10 mouse cellular contexts compared by ENCODE assay signal in the genomic region with DNA sequence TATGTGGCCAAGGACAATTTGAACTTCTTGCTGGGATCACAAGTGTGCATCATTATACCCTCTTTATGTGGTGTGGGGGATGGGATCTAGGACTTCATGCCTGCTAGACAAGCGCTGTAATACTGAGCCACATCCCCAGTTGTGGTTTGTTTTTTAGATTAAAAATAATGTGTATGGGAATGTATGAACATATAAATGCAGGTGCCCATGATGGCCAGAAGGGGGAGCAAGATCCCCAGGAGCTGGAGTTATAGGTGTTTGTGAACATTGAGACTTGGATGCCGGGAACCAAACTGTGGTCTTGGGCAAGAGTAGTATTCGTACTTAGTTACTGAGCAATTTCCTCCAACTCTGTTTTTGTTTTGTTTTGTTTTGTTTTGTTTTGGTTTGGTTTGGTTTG. TPM values are rescaled to one million over a fixed set of nuclear protein-coding genes. Genes with fewer than 3 reads are reported as not detected.
DNase-seq lines count a peak whose midpoint lies in the region; TF ChIP-seq lines count a peak whose summit lies in the region.
"Had no signal": no experiment of that assay in that cellular context is flagged by ENCODE, and none has a peak within 500 bp of the region (broad histone marks: within the 10 kb centered on the region; RNA-seq: fewer than 3 reads in every experiment).

No protein-coding gene starts in this region.

- H3K27ac ChIP-seq in heart, adult 2 months: no peak overlapping the region
- no peak overlapping the region for H3K27ac ChIP-seq in testis, adult 2 months (ENCODE audit: control insufficient read depth, insufficient read depth, low read depth, low read length)
- H3K27ac ChIP-seq: forebrain, embryonic 12.5 days had no signal

- H3K36me3 ChIP-seq in heart, adult 2 months (ENCODE audit: control insufficient read depth, insufficient read depth, low read length): no peaks in the 10 kb centered on the region
- no peaks in the 10 kb centered on the region for H3K36me3 ChIP-seq in testis, adult 2 months (ENCODE audit: control insufficient read depth, insufficient read depth, low read length)
- H3K36me3 ChIP-seq: forebrain, embryonic 12.5 days had no signal

- TF ChIP-seq POLR2A in heart, adult 2 months (IDR thresholded peaks at IDR 0.05; ENCODE audit: insufficient read depth, low read depth, low read length): no peak
- TF ChIP-seq POLR2A in testis, adult 2 months (IDR thresholded peaks at IDR 0.05; ENCODE audit: control insufficient read depth, low read depth, low read length): no peak

- TF ChIP-seq EP300 in heart, adult 2 months (IDR thresholded peaks at IDR 0.05; ENCODE audit: insufficient read depth, low read depth, low read length): no peak

- TF ChIP-seq CTCF in heart, adult 2 months (IDR thresholded peaks at IDR 0.05): peak; percentile 74
- 0 out of 2 replicates have a peak, but pooled peaks have one; percentile 8 for TF ChIP-seq CTCF in testis, adult 2 months (IDR thresholded peaks at IDR 0.05; ENCODE audit: control insufficient read depth, insufficient read depth, insufficient replicate concordance, low read depth, low read length)

- H3K79me2 ChIP-seq in heart, adult 2 months (replicated peaks; ENCODE audit: control insufficient read depth, insufficient read depth, low read length): no peaks in the 10 kb centered on the region

- peaks cover 6% of the 10 kb centered on the region; the same call in 1 of the 2 replicates for H3K4me1 ChIP-seq in heart, adult 2 months (ENCODE audit: control insufficient read depth, insufficient read depth, low read length)
- H3K4me1 ChIP-seq in testis, adult 2 months (ENCODE audit: control insufficient read depth, insufficient read depth, low read length): peaks cover 30% of the 10 kb centered on the region

- WGBS in heart, adult 2 months: 72% methylated on average over 3 of the region's 3 CpGs

- intact Hi-C loops in heart, adult 2 months (cut with DNase I): loop anchor here (2.0 to 10.0 kb wide), 3 partner anchors 28 to 446 kb away; partner anchors contain the start of genes Kmt5b and Ppp6r3

- no peak for DNase-seq in heart, adult 2 months
- DNase-seq in heart, adult 8-10 months (ENCODE audit: low spot score): no peak
- DNase-seq in testis, postnatal 14 days (ENCODE audit: low spot score): no peak
- peak; percentile 47 for DNase-seq in c-Kit-negative CD71-positive TER-119-positive erythroid progenitor cells, embryonic 14.5 days (ENCODE audit: low read depth, low spot score)
- no peak for DNase-seq in neural tube, embryonic 10.5 days (ENCODE audit: extremely low spot score, low spot score)
- DNase-seq in urinary bladder, postnatal 36 days (ENCODE audit: low spot score in 2 of 2): no peak
- DNase-seq in cerebellum, postnatal 36 days: no peak
- DNase-seq: cerebellum, adult 9-11 months had no signal

- no peaks in the 10 kb centered on the region for H3K27me3 ChIP-seq in heart, adult 2 months (ENCODE audit: control insufficient read depth, insufficient read depth, low read length)
- no peaks in the 10 kb centered on the region for H3K27me3 ChIP-seq in testis, adult 2 months (ENCODE audit: control insufficient read depth, insufficient read depth, low read length)

- H3K9ac ChIP-seq in heart, adult 2 months (ENCODE audit: low read depth, low read length): no peak overlapping the region
- H3K9ac ChIP-seq: forebrain, embryonic 12.5 days had no signal

- no peak overlapping the region for H3K4me3 ChIP-seq in heart, adult 2 months
- no peak overlapping the region for H3K4me3 ChIP-seq in testis, adult 2 months (ENCODE audit: control insufficient read depth, low read depth, low read length)
- H3K4me3 ChIP-seq: forebrain, embryonic 12.5 days had no signal

RNA-seq across cellular contexts. Expression of gene Cpt1a, which starts 1.3 kb away (rescaled TPM):
- total RNA-seq in heart, adult 2 months (2021): 10 to 100 TPM; 44.0 to 54.7 TPM
- 42.9 and 49.4 TPM in 2 replicates for polyA plus RNA-seq in heart, adult 2 months (2012; rRNA removed)
- total RNA-seq in heart, adult 8-10 months (2022): 10 to 100 TPM; 46.3 to 65.6 (median 57.4) TPM
- polyA plus RNA-seq in testis, adult 2 months (2012; rRNA removed): 17.6 and 18.9 TPM in 2 replicates

RNA-seq across cellular contexts. Expression of gene Ighmbp2, which starts 38.0 kb away (rescaled TPM):
- 1 to 10 TPM; 2.2 to 2.8 TPM for total RNA-seq in heart, adult 2 months (2021)
- 2.3 and 2.7 TPM in 2 replicates for polyA plus RNA-seq in heart, adult 2 months (2012; rRNA removed)
- 1 to 10 TPM; 2.6 to 3.3 (median 3.2) TPM for total RNA-seq in heart, adult 8-10 months (2022)
- polyA plus RNA-seq in testis, adult 2 months (2012; rRNA removed): 4.1 and 4.4 TPM in 2 replicates

RNA-seq across cellular contexts. Expression of gene Mrpl21, which starts 38.1 kb away (rescaled TPM):
- total RNA-seq in heart, adult 2 months (2021): 10 to 100 TPM; 79.4 to 90.1 TPM
- 65.3 and 76.9 TPM in 2 replicates for polyA plus RNA-seq in heart, adult 2 months (2012; rRNA removed)
- 10 to 100 TPM; 83.4 to 88.5 (median 86.9) TPM for total RNA-seq in heart, adult 8-10 months (2022)
- polyA plus RNA-seq in testis, adult 2 months (2012; rRNA removed): 24.6 and 24.7 TPM in 2 replicates
